Mouse (Mus musculus) kidney, embryonic 15.5 days (tissue): ENCODE data around the gene Clec10a. TPM values are rescaled to one million over a fixed set of nuclear protein-coding genes. Genes with fewer than 3 reads are reported as not detected.

Experiments
- ATAC-seq: fragments of 200-750 bp; cut with Nextera tagmentation; replicated peaks from 2 replicates; pipeline ENCODE4 v1.8.0; 2017; ENCODE audit warnings: moderate TSS enrichment; ENCODE audit not compliant: low FRiP score
- H3K27ac ChIP-seq: fragments of 300-500 bp; sonication (generic); 2 replicates; pipeline ENCODE4 v1.5.1; 2015; ENCODE audit warnings: mild to moderate bottlenecking, inconsistent platforms
- H3K27me3 ChIP-seq: fragments of 300-500 bp; sonication (generic); 2 replicates; pipeline ENCODE4 v1.6.1; 2015; ENCODE audit warnings: inconsistent platforms
- H3K36me3 ChIP-seq: fragments of 300-500 bp; sonication (generic); 2 replicates; pipeline ENCODE4 v1.6.1; 2015; ENCODE audit warnings: inconsistent platforms
- H3K4me1 ChIP-seq: fragments of 300-500 bp; sonication (generic); 2 replicates; pipeline ENCODE4 v1.6.1; 2015; ENCODE audit warnings: inconsistent platforms
- H3K4me2 ChIP-seq: fragments of 300-500 bp; sonication (generic); 2 replicates; pipeline ENCODE4 v1.6.1; 2015; ENCODE audit warnings: moderate library complexity, mild to moderate bottlenecking, inconsistent platforms
- H3K4me3 ChIP-seq: fragments of 300-500 bp; sonication (generic); replicated peaks from 2 replicates; pipeline ENCODE4 v1.5.1; 2015; ENCODE audit warnings: mild to moderate bottlenecking, inconsistent platforms
- H3K9ac ChIP-seq: fragments of 300-500 bp; sonication (generic); 2 replicates; pipeline ENCODE4 v1.6.1; 2015; ENCODE audit warnings: mild to moderate bottlenecking, inconsistent platforms
- H3K9me3 ChIP-seq: fragments of 300-500 bp; sonication (generic); replicated peaks from 2 replicates; pipeline ENCODE4 v1.6.1; 2016; ENCODE audit warnings: inconsistent platforms
- WGBS: fragments of 180-500 bp; shearing (Covaris S2); methylation state at CpG from one replicate; pipeline ENCODE4 v1.1.7; 2015; ENCODE audit warnings: mixed read lengths; 5-methylcytosine and 5-hydroxymethylcytosine counted together
- polyA plus RNA-seq: library from polyadenylated mRNA; unstranded; fragments of >200 nt; fragmentation: Nextera tagmentation; extraction: Ambion mirVana; gene quantifications from 2 replicates; pipeline ENCODE4 v1.2.1, GENCODE M21; 2015

Gene Clec10a
- polyA plus RNA-seq, 1 experiment from 2014 or later = not detected

- WGBS = 80% methylated on average over 28 of the region's 28 CpGs
Observed at GRCm38 (mm10) chr11:70189319-70190134, 33.5 kb downstream of the Clec10a start.

DNA sequence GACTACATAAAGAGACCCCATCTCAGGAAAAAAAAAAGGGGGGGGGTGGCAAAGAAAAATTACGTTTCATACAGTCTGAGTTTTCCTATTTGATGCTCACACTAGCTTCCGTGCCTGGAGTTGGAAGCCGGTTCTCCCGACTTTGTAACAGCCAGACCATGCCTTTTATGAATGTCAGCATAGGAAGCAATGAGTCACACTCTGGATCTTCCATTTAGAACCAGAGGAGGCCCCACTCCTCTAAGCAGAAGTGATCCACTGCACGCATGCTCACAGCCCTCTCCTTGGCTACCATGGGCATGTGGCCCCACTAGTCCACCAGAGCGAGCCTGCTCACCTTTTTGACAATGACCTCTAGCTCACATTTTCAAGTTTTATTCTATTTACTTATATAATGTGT, 35.2 kb downstream of the Clec10a start:
- Histone ChIP-seq H3K27me3 (peaks cover 2% of the 10 kb centered on the region; the same call in 1 of the 2 replicates), H3K4me2 (no peak overlapping the region), H3K36me3 (no peaks in the 10 kb centered on the region), H3K4me3 (no peak overlapping the region), H3K9ac (no peak overlapping the region), H3K27ac (no peak overlapping the region), H3K4me1 (peaks cover 12% of the 10 kb centered on the region), H3K9me3 (no peaks in the 10 kb centered on the region; the same call in 1 of the 2 replicates)
- ATAC-seq = no peak
- 86% methylated on average over 6 of the region's 6 CpGs for WGBS

More at GRCm38 (mm10) chr11:70189319-70190134, 33.5 kb downstream of the Clec10a start:
- H3K27me3 ChIP-seq = peaks cover 3% of the 10 kb centered on the region; the same call in 1 of the 2 replicates
- no peak overlapping the region for H3K9ac ChIP-seq
- no peak overlapping the region for H3K4me2 ChIP-seq
- H3K4me1 ChIP-seq = peaks cover 12% of the 10 kb centered on the region
- ATAC-seq = no peak
- no peak overlapping the region for H3K4me3 ChIP-seq
- no peak overlapping the region for H3K27ac ChIP-seq
- H3K9me3 ChIP-seq = no peaks in the 10 kb centered on the region
- H3K36me3 ChIP-seq = no peaks in the 10 kb centered on the region

GRCm38 (mm10) chr11:70192157-70192556, 36.2 kb downstream of the Clec10a start:
- Histone ChIP-seq H3K27ac (no peak overlapping the region), H3K4me2 (no peak overlapping the region), H3K4me3 (no peak overlapping the region), H3K27me3 (peaks cover 1% of the 10 kb centered on the region; the same call in 1 of the 2 replicates), H3K9ac (no peak overlapping the region), H3K4me1 (peaks cover 12% of the 10 kb centered on the region), H3K9me3 (no peaks in the 10 kb centered on the region; the same call in 1 of the 2 replicates), H3K36me3 (no peaks in the 10 kb centered on the region)
- WGBS = 85% methylated on average over 4 of the region's 4 CpGs
- no peak for ATAC-seq

DNA sequence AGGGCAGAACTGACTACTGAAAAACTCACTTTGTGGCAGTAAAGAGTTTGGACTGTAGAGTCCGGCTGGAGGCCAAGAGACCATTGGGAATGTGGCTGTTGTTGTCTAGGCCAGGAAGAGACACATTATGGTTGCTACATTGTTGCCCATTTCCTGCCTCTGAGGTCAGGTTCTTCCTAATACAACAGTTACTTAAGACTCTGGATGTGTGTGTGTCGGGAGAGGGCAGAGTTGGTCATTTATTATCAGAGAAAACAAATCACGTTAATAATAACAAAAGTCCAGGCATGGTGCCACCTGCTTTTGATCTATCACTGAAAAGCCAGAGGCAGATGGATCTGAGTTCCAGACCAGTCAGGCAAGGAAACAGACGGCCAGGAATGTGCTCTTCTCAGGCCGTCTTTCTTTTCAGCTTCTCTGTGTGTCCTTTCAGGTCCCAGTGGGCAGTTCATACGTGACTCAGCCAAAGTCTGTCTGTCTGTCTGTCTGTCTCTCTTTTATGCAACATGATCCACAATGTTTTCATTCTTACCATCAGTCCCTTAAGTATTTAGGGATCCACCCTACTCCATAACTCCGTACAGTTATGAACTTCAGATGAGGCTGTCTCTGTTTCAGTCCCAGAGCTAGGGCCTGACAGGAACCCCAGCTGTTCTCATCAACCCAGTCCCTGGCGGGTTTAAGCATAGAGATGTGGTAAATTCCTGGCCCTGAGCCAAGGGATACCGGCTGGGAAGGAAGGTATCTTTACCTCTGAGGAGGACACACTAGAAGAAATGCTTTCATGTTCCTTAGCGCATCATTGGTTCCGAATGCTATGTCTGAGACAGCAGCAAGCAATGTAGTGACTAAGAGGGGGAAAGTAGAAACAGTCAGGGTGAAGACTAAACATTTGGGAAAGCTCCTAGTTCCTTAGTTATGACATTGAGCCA, 37.6 kb downstream of the Clec10a start:
- no peak overlapping the region for H3K4me3 ChIP-seq
- no peaks in the 10 kb centered on the region; the same call in 1 of the 2 replicates for H3K9me3 ChIP-seq
- no peak overlapping the region for H3K4me2 ChIP-seq
- no peak overlapping the region for H3K27ac ChIP-seq
- peaks cover 12% of the 10 kb centered on the region for H3K4me1 ChIP-seq
- peaks cover 3% of the 10 kb centered on the region; the same call in 1 of the 2 replicates for H3K27me3 ChIP-seq
- H3K36me3 ChIP-seq = no peaks in the 10 kb centered on the region
- 34% methylated on average over 11 of the region's 11 CpGs for WGBS
- ATAC-seq = no peak
- no peak overlapping the region for H3K9ac ChIP-seq

- Histone ChIP-seq H3K4me1 (peaks cover 29% of the 10 kb centered on the region), H3K27me3 (peaks cover 6% of the 10 kb centered on the region; the same call in 1 of the 2 replicates), H3K27ac (no peak overlapping the region), H3K9me3 (no peaks in the 10 kb centered on the region; the same call in 1 of the 2 replicates), H3K9ac (no peak overlapping the region), H3K4me2 (no peak overlapping the region), H3K36me3 (no peaks in the 10 kb centered on the region), H3K4me3 (no peak overlapping the region)
- WGBS = 86% methylated on average over 3 of the region's 3 CpGs
- ATAC-seq = no peak
Observed at GRCm38 (mm10) chr11:70198332-70198731, 42.3 kb downstream of the Clec10a start.

GRCm38 (mm10) chr11:70199107-70199506, 43.1 kb downstream of the Clec10a start:
- no peak overlapping the region for H3K4me2 ChIP-seq
- peaks cover 13% of the 10 kb centered on the region; the same call in 1 of the 2 replicates for H3K27me3 ChIP-seq
- H3K9me3 ChIP-seq = no peaks in the 10 kb centered on the region; the same call in 1 of the 2 replicates
- H3K9ac ChIP-seq = no peak overlapping the region
- H3K36me3 ChIP-seq = no peaks in the 10 kb centered on the region
- WGBS = 77% methylated on average over 8 of the region's 8 CpGs
- peaks cover 23% of the 10 kb centered on the region for H3K4me1 ChIP-seq
- no peak overlapping the region for H3K4me3 ChIP-seq
- peak overlapping the region; percentile 76 for H3K27ac ChIP-seq
- ATAC-seq = no peak

- Histone ChIP-seq H3K4me3 (no peak overlapping the region), H3K27ac (peak overlapping the region; percentile 76), H3K9ac (no peak overlapping the region), H3K4me2 (no peak overlapping the region), H3K36me3 (no peaks in the 10 kb centered on the region), H3K27me3 (peaks cover 14% of the 10 kb centered on the region; the same call in 1 of the 2 replicates), H3K4me1 (peaks cover 23% of the 10 kb centered on the region), H3K9me3 (no peaks in the 10 kb centered on the region; the same call in 1 of the 2 replicates)
- no peak for ATAC-seq
- WGBS = 43% methylated on average over 5 of the region's 5 CpGs
Observed at GRCm38 (mm10) chr11:70200036-70200608, 44.1 kb downstream of the Clec10a start.

GRCm38 (mm10) chr11:70201691-70202090, 45.7 kb downstream of the Clec10a start:
- H3K9ac ChIP-seq = no peak overlapping the region
- H3K27me3 ChIP-seq = peaks cover 26% of the 10 kb centered on the region; the same call in 1 of the 2 replicates
- no peak overlapping the region for H3K4me3 ChIP-seq
- H3K36me3 ChIP-seq = no peaks in the 10 kb centered on the region
- H3K9me3 ChIP-seq = no peaks in the 10 kb centered on the region
- WGBS = 44% methylated on average over 5 of the region's 5 CpGs
- H3K4me2 ChIP-seq = no peak overlapping the region
- H3K4me1 ChIP-seq = peaks cover 23% of the 10 kb centered on the region
- H3K27ac ChIP-seq = peak overlapping the region; percentile 56; the same call in 1 of the 2 replicates
- ATAC-seq = no peak; the same call in 1 of the 2 replicates

DNA sequence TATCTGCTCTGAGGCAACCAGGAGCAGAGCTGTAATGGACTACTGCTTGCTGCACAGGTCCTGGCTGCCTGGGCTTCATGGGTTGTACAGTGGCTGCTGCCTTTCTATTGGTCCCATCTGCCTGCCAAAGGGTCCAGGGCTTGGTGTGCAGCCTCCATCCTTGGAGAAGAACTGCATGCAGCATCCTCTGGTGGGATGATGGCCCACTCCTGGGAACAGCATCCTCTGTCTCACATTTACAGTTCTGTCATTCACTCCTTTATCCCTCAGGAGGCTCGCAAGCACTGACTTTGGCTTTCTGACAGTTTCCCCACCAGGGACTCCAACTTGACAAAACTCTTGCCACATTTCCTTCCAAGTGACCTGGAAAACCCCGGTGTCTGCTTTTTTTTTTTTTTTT, 50.8 kb downstream of the Clec10a start:
- H3K4me3 ChIP-seq = no peak overlapping the region
- H3K36me3 ChIP-seq = no peaks in the 10 kb centered on the region
- H3K4me2 ChIP-seq = no peak overlapping the region
- H3K27ac ChIP-seq = no peak overlapping the region
- no peak overlapping the region for H3K9ac ChIP-seq
- H3K9me3 ChIP-seq = no peaks in the 10 kb centered on the region
- no peak for ATAC-seq
- no peaks in the 10 kb centered on the region for H3K4me1 ChIP-seq
- WGBS = 73% methylated on average over 2 of the region's 2 CpGs
- H3K27me3 ChIP-seq = peaks cover 37% of the 10 kb centered on the region

DNA sequence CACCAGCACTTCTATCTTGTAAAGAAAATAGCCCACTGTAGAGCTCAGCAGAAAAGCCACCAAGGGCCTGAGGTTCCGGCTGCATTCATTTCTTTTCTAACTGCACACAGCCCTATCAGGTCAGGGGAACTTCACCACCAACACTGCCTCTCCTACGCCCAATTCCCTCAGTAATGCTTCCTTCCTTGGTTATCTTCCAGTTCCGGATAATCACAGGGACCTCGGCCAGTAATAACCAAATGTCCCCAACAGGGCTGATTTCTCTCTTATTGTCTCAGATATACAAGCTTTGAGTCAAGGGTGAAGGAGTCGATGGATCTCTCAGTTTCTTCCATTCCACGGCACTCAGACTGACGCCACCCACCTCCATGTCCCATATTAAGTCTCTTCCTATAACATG, 51.3 kb downstream of the Clec10a start:
- Histone ChIP-seq H3K9me3 (no peaks in the 10 kb centered on the region), H3K4me3 (no peak overlapping the region), H3K4me2 (no peak overlapping the region), H3K27me3 (peaks cover 41% of the 10 kb centered on the region), H3K27ac (no peak overlapping the region), H3K9ac (no peak overlapping the region), H3K4me1 (no peaks in the 10 kb centered on the region), H3K36me3 (no peaks in the 10 kb centered on the region)
- WGBS = 79% methylated on average over 7 of the region's 7 CpGs
- ATAC-seq = no peak

DNA sequence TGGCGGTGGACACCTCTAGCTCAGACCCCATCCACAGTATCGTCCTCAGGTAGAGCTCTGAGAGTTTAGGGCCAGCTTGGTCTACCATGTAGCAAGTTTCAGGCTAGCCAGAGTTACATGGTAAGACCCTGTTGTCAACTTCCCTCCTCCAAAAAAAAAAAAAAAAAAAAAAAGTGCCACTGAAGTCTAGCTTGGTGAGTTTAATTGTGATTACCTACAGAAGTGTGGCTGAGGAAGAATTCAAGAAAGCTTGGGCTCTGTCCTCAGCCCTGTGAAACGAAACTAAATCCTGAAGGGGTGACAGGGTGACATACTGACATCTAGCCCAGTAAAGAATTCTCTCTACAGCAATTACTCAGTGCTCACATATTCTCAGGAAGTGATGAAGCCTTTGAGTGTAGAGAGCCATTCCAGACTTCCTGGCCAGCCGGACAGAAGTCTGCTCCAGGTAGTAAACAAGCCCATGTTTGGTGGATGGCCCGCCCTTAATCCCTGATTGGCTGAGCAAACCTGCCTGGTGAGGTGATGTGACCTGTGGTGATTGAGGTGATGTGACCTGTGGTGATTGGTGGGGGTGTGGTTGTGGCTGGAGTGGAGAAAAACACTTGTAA, 52.9 kb downstream of the Clec10a start:
- H3K9me3 ChIP-seq = no peaks in the 10 kb centered on the region
- H3K27me3 ChIP-seq = peaks cover 48% of the 10 kb centered on the region
- no peak overlapping the region for H3K27ac ChIP-seq
- no peaks in the 10 kb centered on the region for H3K36me3 ChIP-seq
- ATAC-seq = no peak
- H3K9ac ChIP-seq = no peak overlapping the region
- H3K4me3 ChIP-seq = no peak overlapping the region
- peaks cover 13% of the 10 kb centered on the region for H3K4me1 ChIP-seq
- 73% methylated on average over 5 of the region's 5 CpGs for WGBS
- no peak overlapping the region for H3K4me2 ChIP-seq
